Mouse (Mus musculus): ENCODE results near the gene Vmn2r77. TPM values are rescaled to one million over a fixed set of nuclear protein-coding genes. Genes with fewer than 3 reads are reported as not detected.

Gene Vmn2r77
- polyA plus RNA-seq (2012; ENCODE audit: low replicate concordance), result not detected in 2 replicates

GRCm38 (mm10) chr7:86794727-86795126, at the start of gene Vmn2r77:
TSS of gene Vmn2r77 (plus strand) at chr7:86795027.

GRCm38 (mm10) chr7:86775617-86776325, 19.1 kb upstream of the Vmn2r77 start, which contains the start of gene Folh1:
TSS of gene Folh1 (minus strand) at chr7:86775943.

Other genes starting within 250 kb of the Vmn2r77 start
- not detected in 2 replicates for gene Olfr295, start 211.2 kb upstream of the Vmn2r77 start, polyA plus RNA-seq (2012; ENCODE audit: low replicate concordance)
- not detected in 2 replicates for gene Olfr294, start 178.4 kb upstream of the Vmn2r77 start, polyA plus RNA-seq (2012; ENCODE audit: low replicate concordance)
- not detected in 2 replicates for gene Olfr293, start 146.0 kb upstream of the Vmn2r77 start, polyA plus RNA-seq (2012; ENCODE audit: low replicate concordance)
- gene Olfr292, start 106.7 kb upstream of the Vmn2r77 start, polyA plus RNA-seq (2012; ENCODE audit: low replicate concordance), result not detected in 2 replicates
- gene Folh1, start 19.1 kb upstream of the Vmn2r77 start, polyA plus RNA-seq (2012; ENCODE audit: low replicate concordance), result not detected in 2 replicates
- not detected in 2 replicates for gene Vmn2r78, start 120.1 kb downstream of the Vmn2r77 start, polyA plus RNA-seq (2012; ENCODE audit: low replicate concordance)
- not detected in 2 replicates for gene Vmn2r79, start 201.1 kb downstream of the Vmn2r77 start, polyA plus RNA-seq (2012; ENCODE audit: low replicate concordance)